Mouse (Mus musculus) liver, embryonic 14.5 days (tissue): ENCODE measurements around the gene Med16. TPM values are rescaled to one million over a fixed set of nuclear protein-coding genes. Genes with fewer than 3 reads are reported as not detected.

Experiments used
- ATAC-seq: fragments of 200-750 bp; cut with Nextera tagmentation; 2 replicates; pipeline ENCODE4 v1.8.0; 2017; ENCODE audit warnings: moderate number of reproducible peaks, mild to moderate bottlenecking, moderate library complexity; ENCODE audit not compliant: insufficient read depth
- DNase-seq, 3 experiments: peaks; one replicate each; pipeline ENCODE4 v3.0.0-alpha.2; 2012 to 2013; ENCODE audit warnings: low read depth in 3 of 3, low spot score in 3 of 3
- H3K27ac ChIP-seq: fragments of 300-500 bp; sonication (generic); 2 replicates; pipeline ENCODE4 v1.5.1; 2014; ENCODE audit warnings: moderate library complexity, mild to moderate bottlenecking, control low read depth, inconsistent platforms
- H3K27me3 ChIP-seq: fragments of 300-500 bp; sonication (generic); 2 replicates; pipeline ENCODE4 v1.6.1; 2014; ENCODE audit warnings: mild to moderate bottlenecking, low read length, moderate library complexity; ENCODE audit not compliant: control insufficient read depth, insufficient read depth
- H3K36me3 ChIP-seq: fragments of 300-500 bp; sonication (generic); replicated peaks from 2 replicates; pipeline ENCODE4 v1.6.1; 2014; ENCODE audit warnings: low read depth; ENCODE audit not compliant: control insufficient read depth, insufficient read depth
- H3K4me1 ChIP-seq, 2 experiments: fragments of 200-500 bp in 1 of 2; fragments of 300-500 bp in 1 of 2; sonication (generic) in 1 of 2; replicated peaks; 2 replicates each; pipeline ENCODE4 v1.6.1; 2012 to 2014; ENCODE audit warnings: antibody characterized with exemption in 1 of 2, inconsistent platforms in 1 of 2, low read length in 1 of 2; ENCODE audit not compliant: control insufficient read depth in 2 of 2, insufficient read depth in 2 of 2
- H3K4me2 ChIP-seq: fragments of 300-500 bp; sonication (generic); 2 replicates; pipeline ENCODE4 v1.6.1; 2014; ENCODE audit warnings: low read depth, mild to moderate bottlenecking, control low read depth, moderate library complexity
- H3K4me3 ChIP-seq, 2 experiments: fragments of 200-500 bp in 1 of 2; fragments of 300-500 bp in 1 of 2; sonication (generic) in 1 of 2; 2 replicates each; pipeline ENCODE4 v1.5.1; 2012 to 2014; ENCODE audit warnings: low read depth in 2 of 2, low read length in 2 of 2, mild to moderate bottlenecking in 2 of 2, control low read depth in 1 of 2, inconsistent platforms in 1 of 2, moderate library complexity in 1 of 2; ENCODE audit not compliant: insufficient read depth in 1 of 2
- H3K9ac ChIP-seq: fragments of 300-500 bp; sonication (generic); replicated peaks from 2 replicates; pipeline ENCODE4 v1.6.1; 2014; ENCODE audit warnings: mild to moderate bottlenecking, control low read depth, moderate library complexity
- H3K9me3 ChIP-seq: fragments of 300-500 bp; sonication (generic); 2 replicates; pipeline ENCODE4 v1.6.1; 2016; ENCODE audit warnings: low read length, mixed read lengths; ENCODE audit not compliant: control insufficient read depth
- CTCF ChIP-seq: IDR thresholded peaks from 2 replicates; pipeline ENCODE4 v1.5.1; 2016; ENCODE audit warnings: antibody characterized with exemption, low read depth, control low read depth
- EP300 ChIP-seq: IDR thresholded peaks from 2 replicates; pipeline ENCODE4 v1.6.1; 2016; ENCODE audit warnings: antibody characterized with exemption, low read depth
- WGBS: fragments of 180-500 bp; shearing (Covaris S2); extraction: QIAGEN DNeasy Blood & Tissue Kit; methylation state at CpG from one replicate; pipeline ENCODE4 v1.1.7; 2014; ENCODE audit not compliant: insufficient replicate concordance; 5-methylcytosine and 5-hydroxymethylcytosine counted together
- polyA plus RNA-seq, 2 experiments: library from polyadenylated mRNA; depleted of rRNA in 1 of 2; stranded (reverse) in 1 of 2; unstranded in 1 of 2; fragments of >200 nt; fragmentation: Nextera tagmentation in 1 of 2; extraction: Ambion mirVana in 1 of 2; gene quantifications; 2 replicates each; pipeline versions ENCODE4 v1.2.1 to v1.2.3; 2012 to 2014

The Med16 gene
- polyA plus RNA-seq, 2 experiments, result 10.0 to 13.3 TPM

- Histone ChIP-seq H3K9me3 (no peaks in the 10 kb centered on the region), H3K4me2 (no peak overlapping the region), H3K27me3 (no peaks in the 10 kb centered on the region), H3K9ac (no peak overlapping the region), H3K4me3 (no peak overlapping the region), H3K4me1 (peaks cover 26 to 36% of the 10 kb centered on the region in 2 experiments), H3K36me3 (no peaks in the 10 kb centered on the region), H3K27ac (no peak overlapping the region)
- DNase-seq (no peak), ATAC-seq (no peak)
- TF ChIP-seq CTCF (no peak), EP300 (no peak)
- 69% methylated on average over 20 of the region's 20 CpGs for WGBS
These were observed 3.7 kb upstream of the Med16 start for GRCm38 (mm10) chr10:79912412-79912811.

GRCm38 (mm10) chr10:79910556-79910955 lies 1.8 kb upstream of the Med16 start, which contains the start of gene Gm26602:
Gm26602 (plus strand) TSS chr10:79910856.
- no peaks in the 10 kb centered on the region for H3K36me3 ChIP-seq
- H3K9ac ChIP-seq, result no peak within 1 kb of the TSS
- no peak for TF ChIP-seq CTCF
- TF ChIP-seq EP300, result no peak
- no peaks in the 10 kb centered on the region for H3K27me3 ChIP-seq
- ATAC-seq, result no peak
- H3K4me2 ChIP-seq, result no peak within 1 kb of the TSS
- DNase-seq, result no peak
- H3K4me1 ChIP-seq, result peaks cover 23 to 28% of the 10 kb centered on the region in 2 experiments
- H3K27ac ChIP-seq, result peak within 1 kb of the TSS; percentile 74; the same call in 1 of the 2 replicates
- no peak within 1 kb of the TSS for H3K4me3 ChIP-seq
- no peaks in the 10 kb centered on the region for H3K9me3 ChIP-seq
- WGBS, result 91% methylated on average over 4 of the region's 4 CpGs

GRCm38 (mm10) chr10:79909092-79909922 lies 584 bp upstream of the Med16 start:
- Histone ChIP-seq H3K9ac (peak overlapping the region; percentile 45; the same call in 1 of the 2 replicates), H3K4me3 (peak overlapping the region in 1 of 2 experiments; percentile 92; a peak in 2 of 4 replicates), H3K4me2 (peak overlapping the region; percentile 37), H3K4me1 (peaks cover 12 to 16% of the 10 kb centered on the region in 2 experiments), H3K36me3 (peaks cover 3% of the 10 kb centered on the region; the same call in 1 of the 2 replicates), H3K27me3 (no peaks in the 10 kb centered on the region), H3K9me3 (no peaks in the 10 kb centered on the region), H3K27ac (peak overlapping the region; percentile 74)
- DNase-seq (peak in 1 of 3 experiments; percentile 30), ATAC-seq (peak; percentile 72)
- WGBS, result 21% methylated on average over 14 of the region's 14 CpGs
- TF ChIP-seq EP300 (peak; percentile 47; the same call in 1 of the 2 replicates), CTCF (no peak)

- TF ChIP-seq EP300, result no peak
- no peak for TF ChIP-seq CTCF
- no peak overlapping the region for H3K4me3 ChIP-seq
- H3K9ac ChIP-seq, result no peak overlapping the region
- no peak overlapping the region for H3K27ac ChIP-seq
- peaks cover 3% of the 10 kb centered on the region; the same call in 1 of the 2 replicates for H3K36me3 ChIP-seq
- WGBS, result 91% methylated on average over 10 of the region's 10 CpGs
- no peaks in the 10 kb centered on the region for H3K9me3 ChIP-seq
- ATAC-seq (no peak), DNase-seq (no peak)
- H3K27me3 ChIP-seq, result no peaks in the 10 kb centered on the region
- H3K4me1 ChIP-seq, result peaks cover 3 to 10% of the 10 kb centered on the region in 2 experiments; a peak in 3 of 4 replicates
- peak overlapping the region; percentile 75; the same call in 1 of the 2 replicates for H3K4me2 ChIP-seq
These were observed 1.3 kb downstream of the Med16 start for GRCm38 (mm10) chr10:79907415-79907814.

GRCm38 (mm10) chr10:79906712-79907111 lies 2.0 kb downstream of the Med16 start:
- Histone ChIP-seq H3K36me3 (peaks cover 3% of the 10 kb centered on the region; the same call in 1 of the 2 replicates), H3K4me1 (peaks cover 3 to 10% of the 10 kb centered on the region in 2 experiments; a peak in 3 of 4 replicates), H3K27ac (no peak overlapping the region), H3K4me2 (no peak overlapping the region), H3K27me3 (no peaks in the 10 kb centered on the region), H3K4me3 (no peak overlapping the region), H3K9me3 (no peaks in the 10 kb centered on the region), H3K9ac (no peak overlapping the region)
- 85% methylated on average over 9 of the region's 9 CpGs for WGBS
- ATAC-seq (no peak), DNase-seq (no peak)
- no peak for TF ChIP-seq EP300
- no peak for TF ChIP-seq CTCF
